Mouse (Mus musculus) intestine, embryonic 15.5 days (tissue): Measurements from ENCODE around the gene Iscu. TPM values are rescaled to one million over a fixed set of nuclear protein-coding genes. Genes with fewer than 3 reads are reported as not detected.

Experiments used
- ATAC-seq: fragments of 200-750 bp; cut with Nextera tagmentation; 2 replicates; pipeline ENCODE4 v1.8.0; 2017; ENCODE audit warnings: moderate TSS enrichment, moderate library complexity
- H3K27ac ChIP-seq: fragments of 300-500 bp; sonication (generic); 2 replicates; pipeline ENCODE4 v1.5.1; 2015; ENCODE audit warnings: mild to moderate bottlenecking, inconsistent platforms
- H3K27me3 ChIP-seq: fragments of 300-500 bp; sonication (generic); replicated peaks from 2 replicates; pipeline ENCODE4 v1.6.1; 2015; ENCODE audit warnings: inconsistent platforms
- H3K36me3 ChIP-seq: fragments of 300-500 bp; sonication (generic); 2 replicates; pipeline ENCODE4 v1.6.1; 2015; ENCODE audit warnings: inconsistent platforms
- H3K4me1 ChIP-seq: fragments of 300-500 bp; sonication (generic); replicated peaks from 2 replicates; pipeline ENCODE4 v1.6.1; 2015; ENCODE audit warnings: inconsistent platforms
- H3K4me2 ChIP-seq: fragments of 300-500 bp; sonication (generic); replicated peaks from 2 replicates; pipeline ENCODE4 v1.6.1; 2015; ENCODE audit warnings: mild to moderate bottlenecking, inconsistent platforms
- H3K4me3 ChIP-seq: fragments of 300-500 bp; sonication (generic); replicated peaks from 2 replicates; pipeline ENCODE4 v1.5.1; 2015; ENCODE audit warnings: inconsistent platforms
- H3K9ac ChIP-seq: fragments of 300-500 bp; sonication (generic); 2 replicates; pipeline ENCODE4 v1.6.1; 2015; ENCODE audit warnings: inconsistent platforms
- H3K9me3 ChIP-seq: fragments of 300-500 bp; sonication (generic); 2 replicates; pipeline ENCODE4 v1.6.1; 2016; ENCODE audit warnings: inconsistent platforms
- WGBS: fragments of 180-500 bp; shearing (Covaris S2); methylation state at CpG from one replicate; pipeline ENCODE4 v1.1.7; 2015; 5-methylcytosine and 5-hydroxymethylcytosine counted together
- polyA plus RNA-seq: library from polyadenylated mRNA; unstranded; fragments of >200 nt; fragmentation: Nextera tagmentation; extraction: Ambion mirVana; gene quantifications from 2 replicates; pipeline ENCODE4 v1.2.1, GENCODE M21; 2015

Iscu gene
- polyA plus RNA-seq = 107 and 115 TPM in 2 replicates

GRCm38 (mm10) chr5:113772450-113772895, at the start of gene Iscu, which contains the start of gene Sart3:
TSS of gene Iscu (plus strand) at chr5:113772748.
TSS of gene Sart3 (minus strand) at chr5:113772510.
- Histone ChIP-seq H3K4me3 (peak within 1 kb of the TSS; percentile 73), H3K4me1 (peaks cover 17% of the 10 kb centered on the region), H3K36me3 (peaks cover 21% of the 10 kb centered on the region), H3K9ac (peak within 1 kb of the TSS; percentile 84), H3K27me3 (no peaks in the 10 kb centered on the region), H3K9me3 (no peaks in the 10 kb centered on the region), H3K27ac (peak within 1 kb of the TSS; percentile 99), H3K4me2 (peak within 1 kb of the TSS; percentile 85)
- peak; percentile 92 for ATAC-seq
- under 1% methylated on average over 49 of the region's 49 CpGs for WGBS

- no peak for ATAC-seq
- Histone ChIP-seq H3K9ac (no peak overlapping the region), H3K9me3 (no peaks in the 10 kb centered on the region), H3K4me2 (no peak overlapping the region), H3K27ac (no peak overlapping the region), H3K4me1 (no peaks in the 10 kb centered on the region), H3K36me3 (no peaks in the 10 kb centered on the region), H3K4me3 (no peak overlapping the region), H3K27me3 (no peaks in the 10 kb centered on the region; the same call in 1 of the 2 replicates)
- 40% methylated on average over 8 of the region's 8 CpGs for WGBS
Measured at GRCm38 (mm10) chr5:113723567-113724237, 48.8 kb upstream of the Iscu start.

- H3K4me3 ChIP-seq = no peak within 1 kb of the TSS
- no peak within 1 kb of the TSS for H3K9ac ChIP-seq
- no peaks in the 10 kb centered on the region; the same call in 1 of the 2 replicates for H3K27me3 ChIP-seq
- no peak within 1 kb of the TSS for H3K27ac ChIP-seq
- 3% methylated on average over 15 of the region's 15 CpGs for WGBS
- no peaks in the 10 kb centered on the region for H3K4me1 ChIP-seq
- peak; percentile 67; the same call in 1 of the 2 replicates for ATAC-seq
- no peaks in the 10 kb centered on the region for H3K36me3 ChIP-seq
- H3K9me3 ChIP-seq = no peaks in the 10 kb centered on the region
- H3K4me2 ChIP-seq = no peak within 1 kb of the TSS
Measured at GRCm38 (mm10) chr5:113724446-113724845, 48.1 kb upstream of the Iscu start, which contains the start of gene 1700069L16Rik. TSS of gene 1700069L16Rik (minus strand) at chr5:113724772.

GRCm38 (mm10) chr5:113725417-113725816, 47.1 kb upstream of the Iscu start:
- no peak for ATAC-seq
- Histone ChIP-seq H3K9ac (no peak overlapping the region), H3K9me3 (no peaks in the 10 kb centered on the region), H3K4me1 (no peaks in the 10 kb centered on the region), H3K27ac (no peak overlapping the region), H3K27me3 (peaks cover 2% of the 10 kb centered on the region; the same call in 1 of the 2 replicates), H3K36me3 (no peaks in the 10 kb centered on the region), H3K4me3 (no peak overlapping the region), H3K4me2 (no peak overlapping the region)
- WGBS = 79% methylated on average over 12 of the region's 12 CpGs

- Histone ChIP-seq H3K9me3 (no peaks in the 10 kb centered on the region), H3K4me3 (no peak overlapping the region), H3K4me2 (no peak overlapping the region), H3K27me3 (peaks cover 2% of the 10 kb centered on the region; the same call in 1 of the 2 replicates), H3K4me1 (no peaks in the 10 kb centered on the region), H3K9ac (no peak overlapping the region), H3K27ac (no peak overlapping the region), H3K36me3 (no peaks in the 10 kb centered on the region)
- no peak for ATAC-seq
- WGBS = 56% methylated on average over 6 of the region's 6 CpGs
Measured at GRCm38 (mm10) chr5:113726618-113727017, 45.9 kb upstream of the Iscu start.

GRCm38 (mm10) chr5:113727238-113727637, 45.3 kb upstream of the Iscu start:
- 56% methylated on average over 12 of the region's 12 CpGs for WGBS
- Histone ChIP-seq H3K36me3 (no peaks in the 10 kb centered on the region), H3K9ac (no peak overlapping the region), H3K4me1 (no peaks in the 10 kb centered on the region), H3K27me3 (peaks cover 2% of the 10 kb centered on the region; the same call in 1 of the 2 replicates), H3K9me3 (no peaks in the 10 kb centered on the region), H3K27ac (no peak overlapping the region), H3K4me2 (no peak overlapping the region), H3K4me3 (no peak overlapping the region)
- ATAC-seq = no peak

- no peak overlapping the region for H3K4me3 ChIP-seq
- no peaks in the 10 kb centered on the region for H3K4me1 ChIP-seq
- no peaks in the 10 kb centered on the region for H3K36me3 ChIP-seq
- no peak overlapping the region for H3K27ac ChIP-seq
- H3K9ac ChIP-seq = no peak overlapping the region
- H3K4me2 ChIP-seq = no peak overlapping the region
- no peak for ATAC-seq
- 86% methylated on average over 7 of the region's 7 CpGs for WGBS
- H3K9me3 ChIP-seq = no peaks in the 10 kb centered on the region
- H3K27me3 ChIP-seq = peaks cover 2% of the 10 kb centered on the region; the same call in 1 of the 2 replicates
Measured at GRCm38 (mm10) chr5:113728011-113728410, 44.5 kb upstream of the Iscu start.

GRCm38 (mm10) chr5:113728691-113729090, 43.9 kb upstream of the Iscu start:
- no peak overlapping the region for H3K9ac ChIP-seq
- H3K4me3 ChIP-seq = no peak overlapping the region
- H3K27me3 ChIP-seq = peaks cover 2% of the 10 kb centered on the region; the same call in 1 of the 2 replicates
- H3K9me3 ChIP-seq = no peaks in the 10 kb centered on the region
- no peak overlapping the region for H3K27ac ChIP-seq
- ATAC-seq = no peak
- H3K4me2 ChIP-seq = no peak overlapping the region
- no peaks in the 10 kb centered on the region for H3K4me1 ChIP-seq
- 89% methylated on average over 7 of the region's 7 CpGs for WGBS
- no peaks in the 10 kb centered on the region for H3K36me3 ChIP-seq

GRCm38 (mm10) chr5:113730641-113731121, 41.9 kb upstream of the Iscu start:
- H3K36me3 ChIP-seq = no peaks in the 10 kb centered on the region
- H3K4me3 ChIP-seq = no peak overlapping the region
- no peak overlapping the region for H3K9ac ChIP-seq
- H3K9me3 ChIP-seq = no peaks in the 10 kb centered on the region
- 52% methylated on average over 7 of the region's 7 CpGs for WGBS
- no peak for ATAC-seq
- H3K4me1 ChIP-seq = 0 out of 2 replicates have a peak, but pooled peaks cover 5% of the 10 kb centered on the region
- H3K4me2 ChIP-seq = no peak overlapping the region
- H3K27ac ChIP-seq = no peak overlapping the region
- peaks cover 2% of the 10 kb centered on the region; the same call in 1 of the 2 replicates for H3K27me3 ChIP-seq

- no peaks in the 10 kb centered on the region for H3K36me3 ChIP-seq
- H3K4me3 ChIP-seq = no peak overlapping the region
- no peak overlapping the region for H3K9ac ChIP-seq
- H3K27ac ChIP-seq = no peak overlapping the region
- peaks cover 2% of the 10 kb centered on the region; the same call in 1 of the 2 replicates for H3K27me3 ChIP-seq
- H3K4me1 ChIP-seq = peaks cover 7% of the 10 kb centered on the region; the same call in 1 of the 2 replicates
- ATAC-seq = no peak
- 89% methylated on average over 7 of the region's 7 CpGs for WGBS
- no peak overlapping the region for H3K4me2 ChIP-seq
- no peaks in the 10 kb centered on the region for H3K9me3 ChIP-seq
Measured at GRCm38 (mm10) chr5:113731174-113731573, 41.4 kb upstream of the Iscu start.

GRCm38 (mm10) chr5:113732182-113732581, 40.4 kb upstream of the Iscu start:
- Histone ChIP-seq H3K4me3 (no peak overlapping the region), H3K36me3 (no peaks in the 10 kb centered on the region), H3K4me2 (no peak overlapping the region), H3K27me3 (peaks cover 2% of the 10 kb centered on the region; the same call in 1 of the 2 replicates), H3K27ac (no peak overlapping the region), H3K4me1 (peaks cover 15% of the 10 kb centered on the region), H3K9me3 (no peaks in the 10 kb centered on the region), H3K9ac (no peak overlapping the region)
- no peak for ATAC-seq
- 25% methylated on average over 6 of the region's 6 CpGs for WGBS

GRCm38 (mm10) chr5:113734376-113734775, 38.2 kb upstream of the Iscu start:
- Histone ChIP-seq H3K27me3 (0 out of 2 replicates have a peak, but pooled peaks cover 2% of the 10 kb centered on the region), H3K9ac (no peak overlapping the region), H3K4me1 (peaks cover 17% of the 10 kb centered on the region), H3K9me3 (no peaks in the 10 kb centered on the region), H3K27ac (no peak overlapping the region), H3K4me3 (no peak overlapping the region), H3K4me2 (no peak overlapping the region), H3K36me3 (peaks cover 9% of the 10 kb centered on the region)
- WGBS = 63% methylated on average over 5 of the region's 5 CpGs
- ATAC-seq = no peak
